9 mouse cellular contexts compared by ENCODE assay signal in the genomic region with DNA sequence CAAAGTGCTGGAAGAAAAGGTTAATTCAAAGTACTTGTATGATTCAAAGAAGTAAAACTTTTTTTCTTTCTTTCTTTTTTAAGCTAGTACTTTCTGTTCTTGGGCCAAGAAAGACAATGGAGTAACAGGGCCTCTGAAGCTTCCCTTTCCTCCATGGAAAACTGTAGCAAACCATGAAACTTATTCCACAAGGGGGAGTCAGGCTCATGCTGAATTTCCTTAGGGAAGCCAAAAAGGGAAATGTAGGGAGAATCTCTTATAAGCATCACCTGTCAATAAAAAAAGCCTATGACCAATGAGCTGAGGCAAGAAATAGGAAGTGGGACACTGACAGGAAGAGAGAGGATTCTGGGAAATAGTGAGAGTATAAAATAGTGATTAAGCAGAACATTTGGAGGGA.
DNase-seq lines count a peak whose midpoint lies in the region; TF ChIP-seq lines count a peak whose summit lies in the region.
"Had no signal": no experiment of that assay in that cellular context is flagged by ENCODE, and none has a peak within 500 bp of the region (broad histone marks: within the 10 kb centered on the region; RNA-seq: fewer than 3 reads in every experiment).

No protein-coding gene starts in this region.

- H3K4me1 ChIP-seq in cortical plate, adult 2 months (ENCODE audit: control insufficient read depth, insufficient read depth, low read length), result no peaks in the 10 kb centered on the region
- H3K4me1 ChIP-seq: liver, embryonic 13.5 days had no signal

- no peak for DNase-seq in gastrocnemius, adult 2 months
- no peak for DNase-seq in gastrocnemius, adult 18-20 months (ENCODE audit: low spot score)
- DNase-seq in layer of hippocampus, adult 2 months (ENCODE audit: low spot score in 2 of 2), result no peak
- DNase-seq in layer of hippocampus, postnatal 10 days (ENCODE audit: low spot score in 2 of 2), result no peak
- peak; percentile 22 for DNase-seq in MN1 (ENCODE audit: low spot score)
- DNase-seq in right cerebral cortex, postnatal 25 days, result no peak
- no peak for DNase-seq in thymus, postnatal 10 days (ENCODE audit: low spot score in 2 of 2)
- DNase-seq: liver, embryonic 13.5 days had no signal

- intact Hi-C loops in gastrocnemius, adult 2 months (cut with DNase I), result no loop called here

- H3K4me3 ChIP-seq in gastrocnemius, adult 2 months, result no peak overlapping the region
- no peak overlapping the region for H3K4me3 ChIP-seq in layer of hippocampus, adult 2 months
- no peak overlapping the region for H3K4me3 ChIP-seq in cortical plate, adult 2 months (ENCODE audit: insufficient read depth, low read length)
- H3K4me3 ChIP-seq: liver, embryonic 13.5 days had no signal

- TF ChIP-seq CTCF in gastrocnemius, adult 2 months (IDR thresholded peaks at IDR 0.05), result peak; percentile 61
- TF ChIP-seq CTCF in layer of hippocampus, adult 2 months (conservative IDR thresholded peaks at IDR 0.05), result peak; percentile 80
- TF ChIP-seq CTCF in cortical plate, adult 2 months (IDR thresholded peaks at IDR 0.05; ENCODE audit: extremely low read depth, insufficient read depth, low read length), result peak; percentile 47; the same call in 1 of the 2 replicates

- H3K27ac ChIP-seq in gastrocnemius, adult 2 months, result no peak overlapping the region
- H3K27ac ChIP-seq in layer of hippocampus, adult 2 months, result no peak overlapping the region
- no peak overlapping the region for H3K27ac ChIP-seq in cortical plate, adult 2 months (ENCODE audit: insufficient read depth, low read length)
- H3K27ac ChIP-seq: liver, embryonic 13.5 days had no signal

- no peak for TF ChIP-seq POLR2A in cortical plate, adult 2 months (IDR thresholded peaks at IDR 0.05; ENCODE audit: extremely low read depth, insufficient read depth, low read length)
